Mouse (Mus musculus): ENCODE data around the gene Gpr108. TPM values are rescaled to one million over a fixed set of nuclear protein-coding genes. Genes with fewer than 3 reads are reported as not detected.

Gene Gpr108
- 50.0 TPM for polyA plus RNA-seq (2017; shearing (Covaris generic))

GRCm38 (mm10) chr17:57248201-57248699 is at the start of gene Gpr108:
Gene Gpr108, minus strand, starts transcription at chr17:57248446.

GRCm38 (mm10) chr17:57278943-57279590 is 30.8 kb upstream of the Gpr108 start, which contains the start of gene Vav1:
Gene Vav1, plus strand, starts transcription at chr17:57279100.

DNA sequence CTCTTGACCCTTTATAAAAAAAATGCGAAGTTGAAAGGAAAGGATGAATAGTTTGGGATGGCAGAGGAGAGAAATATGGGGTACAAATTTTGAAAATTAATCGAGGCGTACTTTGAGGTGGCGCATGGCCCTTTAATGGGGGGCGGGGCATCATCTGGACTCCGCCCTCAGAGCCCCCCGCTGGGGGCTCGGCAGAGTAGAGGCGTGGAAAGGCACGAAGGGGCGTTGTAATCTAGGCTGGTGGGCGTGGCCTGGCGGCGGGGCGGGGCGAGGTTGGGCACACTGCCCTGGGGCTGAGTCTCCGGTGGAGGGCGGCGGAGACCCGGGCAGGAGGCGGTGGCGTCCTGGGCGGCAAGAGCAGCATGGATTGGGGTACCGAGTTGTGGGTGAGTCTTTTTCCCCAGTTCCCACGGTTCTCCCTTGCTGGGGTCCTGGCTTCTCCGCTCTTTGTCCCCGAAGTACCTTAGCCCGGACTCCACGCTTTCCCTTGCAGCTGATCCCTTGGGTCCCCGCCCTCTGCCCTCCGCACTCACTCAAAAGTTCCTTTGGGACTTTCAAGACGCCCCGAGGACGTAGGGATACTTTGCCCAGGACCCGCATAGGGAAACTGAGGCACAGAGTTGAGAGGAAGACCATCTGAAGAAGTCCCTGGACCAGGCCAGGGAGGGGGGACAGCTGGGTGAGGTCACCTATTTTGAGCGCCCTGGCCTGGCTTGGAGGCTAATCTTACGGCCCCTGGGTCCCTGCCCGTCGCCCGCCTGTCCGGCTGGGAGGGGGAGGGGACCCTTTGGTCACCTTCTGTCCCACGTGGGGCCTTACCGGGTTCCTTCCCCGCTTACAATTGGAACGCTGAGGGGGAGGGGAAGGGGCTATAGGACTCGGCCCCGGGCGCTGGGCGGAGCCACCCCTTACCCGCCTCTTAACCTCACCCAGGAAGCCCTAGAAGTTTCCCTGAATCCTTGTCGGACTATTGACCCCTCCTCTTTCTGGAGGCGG is 1.2 kb upstream of the Gpr108 start, which contains the start of gene Trip10:
Gene Trip10, plus strand, starts transcription at position 270 of the 996 bp plus-strand sequence.

GRCm38 (mm10) chr17:57228014-57228413 is 20.2 kb downstream of the Gpr108 start, which contains the start of gene C3:
Gene C3, minus strand, starts transcription at chr17:57228136.

GRCm38 (mm10) chr17:57194041-57194507 is 54.2 kb downstream of the Gpr108 start, which contains the start of gene Tnfsf14:
Gene Tnfsf14, minus strand, starts transcription at chr17:57194177.

Other genes starting within 250 kb of the Gpr108 start
- gene Pspn, start 248.4 kb downstream of the Gpr108 start, polyA plus RNA-seq (2017; shearing (Covaris generic)): not detected
- gene Gtf2f1, start 237.2 kb downstream of the Gpr108 start, polyA plus RNA-seq (2017; shearing (Covaris generic)): 68.1 TPM
- gene Gm17949, start 237.0 kb downstream of the Gpr108 start, polyA plus RNA-seq (2017; shearing (Covaris generic)): 0.66 TPM
- gene Khsrp, start 216.9 kb downstream of the Gpr108 start, polyA plus RNA-seq (2017; shearing (Covaris generic)): 33.8 TPM
- not detected for gene Slc25a41, start 206.8 kb downstream of the Gpr108 start, polyA plus RNA-seq (2017; shearing (Covaris generic))
- 9.6 TPM for gene Crb3, start 189.3 kb downstream of the Gpr108 start, polyA plus RNA-seq (2017; shearing (Covaris generic))
- gene Slc25a23, start 188.6 kb downstream of the Gpr108 start, polyA plus RNA-seq (2017; shearing (Covaris generic)): 6.1 TPM
- 183 TPM for gene Dennd1c, start 169.9 kb downstream of the Gpr108 start, polyA plus RNA-seq (2017; shearing (Covaris generic))
- 0.73 TPM for gene Tubb4a, start 160.7 kb downstream of the Gpr108 start, polyA plus RNA-seq (2017; shearing (Covaris generic))
- 36.0 TPM for gene Tnfsf9, start 143.1 kb downstream of the Gpr108 start, polyA plus RNA-seq (2017; shearing (Covaris generic))
- gene Cd70, start 98.7 kb downstream of the Gpr108 start, polyA plus RNA-seq (2017; shearing (Covaris generic)): 1.1 TPM
- 15.3 TPM for gene Tnfsf14, start 54.3 kb downstream of the Gpr108 start, polyA plus RNA-seq (2017; shearing (Covaris generic))
- gene C3, start 20.3 kb downstream of the Gpr108 start, polyA plus RNA-seq (2017; shearing (Covaris generic)): 0.24 TPM
- gene Trip10, start 1.0 kb upstream of the Gpr108 start, polyA plus RNA-seq (2017; shearing (Covaris generic)): 9.0 TPM
- gene Vav1, start 30.7 kb upstream of the Gpr108 start, polyA plus RNA-seq (2017; shearing (Covaris generic)): 154 TPM
- not detected for gene Adgre1, start 110.2 kb upstream of the Gpr108 start, polyA plus RNA-seq (2017; shearing (Covaris generic))

Data from effector memory CD4-positive, alpha-beta T cell, adult 7 months (primary cell).